Mouse (Mus musculus) lung, adult 2 months (tissue): Measurements from ENCODE around the gene Ppp2r5e.

ENCODE experiments used
- CTCF ChIP-seq: fragments of 200-500 bp; IDR thresholded peaks from 2 replicates; pipeline ENCODE4 v1.5.1; 2011; ENCODE audit warnings: mild to moderate bottlenecking, low read length, control low read depth; ENCODE audit not compliant: insufficient read depth
- POLR2A ChIP-seq: fragments of 200-500 bp; IDR thresholded peaks from 2 replicates; pipeline ENCODE4 v1.6.1; 2011; ENCODE audit warnings: low read depth, mild to moderate bottlenecking, control low read depth, low read length, borderline replicate concordance; ENCODE audit errors: extremely low read depth

DNA sequence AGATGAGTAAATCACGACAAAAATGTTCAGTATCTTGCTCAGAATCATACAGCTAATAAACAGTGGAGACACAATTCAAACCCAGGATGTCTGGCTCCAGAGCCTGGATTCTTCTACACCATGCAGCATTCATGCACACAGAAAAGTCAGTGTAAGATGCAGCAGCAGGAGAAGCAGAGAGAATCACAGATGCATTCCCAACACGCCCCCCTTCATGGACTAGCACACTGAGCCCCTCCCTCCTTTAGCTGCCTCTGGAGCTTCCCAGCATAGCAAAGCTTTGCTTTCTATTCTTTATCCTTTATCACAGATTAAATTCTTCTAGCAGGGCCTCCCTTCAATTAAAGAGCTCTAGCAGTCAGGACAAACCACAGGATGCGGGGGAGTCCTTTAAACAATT is 75.7 kb downstream of the Ppp2r5e start:
- TF ChIP-seq CTCF (no peak), POLR2A (no peak)
